Mouse (Mus musculus) C3H10T1/2 (cell line): ENCODE measurements around the gene Atg9b. TPM values are rescaled to one million over a fixed set of nuclear protein-coding genes. Genes with fewer than 3 reads are reported as not detected.

Experiments used
- polyA plus RNA-seq, 2 experiments: library from polyadenylated mRNA; unstranded; fragments of >200 nt; fragmentation: generic; extraction: Trizol; gene quantifications; one replicate each; pipeline ENCODE4 v1.2.1; 2012; ENCODE audit warnings: missing spikeins in 2 of 2

Atg9b gene
- under 1 TPM; 0.05 to 0.07 TPM for polyA plus RNA-seq

GRCm38 (mm10) chr5:24391864-24392263 lies at the start of gene Atg9b:
TSS of gene Atg9b (minus strand) at chr5:24392143.

GRCm38 (mm10) chr5:24423129-24424003 lies 31.4 kb upstream of the Atg9b start, which contains the start of the genes Cdk5 and Slc4a2:
TSS of gene Cdk5 (minus strand) at chr5:24423530.
TSS of gene Slc4a2 (plus strand) at chr5:24423837.

GRCm38 (mm10) chr5:24413042-24413693 lies 21.2 kb upstream of the Atg9b start, which contains the start of gene Asic3:
TSS of gene Asic3 (plus strand) at chr5:24413392.

GRCm38 (mm10) chr5:24393392-24393997 lies 1.6 kb upstream of the Atg9b start, which contains the start of gene Abcb8:
TSS of gene Abcb8 (plus strand) at chr5:24393663.

GRCm38 (mm10) chr5:24364508-24364907 lies 27.4 kb downstream of the Atg9b start, which contains the start of gene Nos3:
TSS of gene Nos3 (plus strand) at chr5:24364810.

GRCm38 (mm10) chr5:24351278-24351677 lies 40.7 kb downstream of the Atg9b start, which contains the start of gene Kcnh2:
TSS of gene Kcnh2 (minus strand) at chr5:24351604.

Other genes with a start within 250 kb of the Atg9b start
- gene Nupl2, start 227.2 kb downstream of the Atg9b start, polyA plus RNA-seq = 1 to 10 TPM; 2.9 to 6.0 TPM
- 1 to 10 TPM in 1 of 2 experiments, under 1 TPM in 1; 0.64 to 1.5 TPM for gene Kcnh2, start 40.5 kb downstream of the Atg9b start, polyA plus RNA-seq
- under 1 TPM; 0.12 to 0.16 TPM for gene Nos3, start 27.3 kb downstream of the Atg9b start, polyA plus RNA-seq
- 10 to 100 TPM; 37.0 to 55.6 TPM for gene Abcb8, start 1.5 kb upstream of the Atg9b start, polyA plus RNA-seq
- under 1 TPM; 0.05 to 0.72 TPM for gene Asic3, start 21.2 kb upstream of the Atg9b start, polyA plus RNA-seq
- gene Cdk5, start 31.4 kb upstream of the Atg9b start, polyA plus RNA-seq = 10 to 100 TPM; 35.5 to 47.7 TPM
- 10 to 100 TPM; 42.0 to 81.7 TPM for gene Slc4a2, start 31.7 kb upstream of the Atg9b start, polyA plus RNA-seq
- 10 to 100 TPM; 71.2 to 86.2 TPM for gene Fastk, start 53.1 kb upstream of the Atg9b start, polyA plus RNA-seq
- gene Tmub1, start 55.7 kb upstream of the Atg9b start, polyA plus RNA-seq = 10 to 100 TPM; 15.6 to 24.7 TPM
- 10 to 100 TPM; 87.5 to 91.0 TPM for gene Agap3, start 60.0 kb upstream of the Atg9b start, polyA plus RNA-seq
- gene Gbx1, start 135.1 kb upstream of the Atg9b start, polyA plus RNA-seq = under 1 TPM; 0.01 to 0.08 TPM
- gene Asb10, start 148.8 kb upstream of the Atg9b start, polyA plus RNA-seq = under 1 TPM in 1 of 2 experiments, not detected in 1; 0.12 TPM
- gene 4931409K22Rik, start 164.7 kb upstream of the Atg9b start, polyA plus RNA-seq = under 1 TPM in 1 of 2 experiments, not detected in 1; 0.02 TPM
- gene Abcf2, start 185.3 kb upstream of the Atg9b start, polyA plus RNA-seq = 10 to 100 TPM; 45.7 to 72.5 TPM
- 10 to 100 TPM; 13.6 to 31.3 TPM for gene Chpf2, start 194.6 kb upstream of the Atg9b start, polyA plus RNA-seq
- 100 to 1,000 TPM in 1 of 2 experiments, 10 to 100 TPM in 1; 45.0 to 101 TPM for gene Smarcd3, start 232.3 kb upstream of the Atg9b start, polyA plus RNA-seq